Mouse (Mus musculus): ENCODE measurements at regions not wholly inside any gene's neighbourhood (a gene's known extent, or its start where the extent isn't known, plus 50 kb on each side); places are given as distances from the start of the nearest gene placed in this dataset.

DNA sequence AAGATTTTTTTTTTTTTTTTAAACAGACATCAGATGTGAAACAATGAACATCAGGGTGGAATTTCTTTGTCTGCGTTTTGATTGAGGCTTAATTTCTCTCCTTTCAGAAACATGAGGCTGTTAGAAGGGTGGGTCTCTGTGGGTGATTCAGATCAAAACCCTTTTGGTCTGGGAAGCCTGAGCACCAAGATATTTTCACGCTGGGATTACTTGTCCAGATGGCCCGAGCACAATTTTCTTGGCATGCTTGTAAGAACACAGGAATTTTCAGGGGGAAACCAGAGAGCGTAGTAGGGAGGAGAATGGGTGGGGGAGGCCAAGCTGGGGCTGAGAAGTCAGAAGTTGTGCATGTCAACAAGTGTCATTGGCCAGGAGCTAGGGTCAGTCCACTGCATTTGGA lies 76.6 kb upstream of the Lrig1 start:
- Histone ChIP-seq H3K4me1 (ENCODE audit: control insufficient read depth, insufficient read depth, insufficient read length, low read length) (peaks cover 10% of the 10 kb centered on the region; the same call in 1 of the 2 replicates), H3K27ac (ENCODE audit: insufficient read depth, low read depth, low read length) (no peak overlapping the region), H3K4me3 (ENCODE audit: low read depth, low read length) (no peak overlapping the region), H3K36me3 (ENCODE audit: control insufficient read depth, insufficient read depth, low read length) (no peaks in the 10 kb centered on the region), H3K27me3 (ENCODE audit: control insufficient read depth, insufficient read depth, low read length) (no peaks in the 10 kb centered on the region)
- 72% methylated on average over 4 of the region's 4 CpGs for WGBS
- TF ChIP-seq CTCF (IDR thresholded peaks at IDR 0.05; ENCODE audit: extremely low read depth, insufficient read length, insufficient replicate concordance, low read depth, low read length) = no peak
- no peak for TF ChIP-seq POLR2A (IDR thresholded peaks at IDR 0.05; ENCODE audit: low read depth, low read length)

DNA sequence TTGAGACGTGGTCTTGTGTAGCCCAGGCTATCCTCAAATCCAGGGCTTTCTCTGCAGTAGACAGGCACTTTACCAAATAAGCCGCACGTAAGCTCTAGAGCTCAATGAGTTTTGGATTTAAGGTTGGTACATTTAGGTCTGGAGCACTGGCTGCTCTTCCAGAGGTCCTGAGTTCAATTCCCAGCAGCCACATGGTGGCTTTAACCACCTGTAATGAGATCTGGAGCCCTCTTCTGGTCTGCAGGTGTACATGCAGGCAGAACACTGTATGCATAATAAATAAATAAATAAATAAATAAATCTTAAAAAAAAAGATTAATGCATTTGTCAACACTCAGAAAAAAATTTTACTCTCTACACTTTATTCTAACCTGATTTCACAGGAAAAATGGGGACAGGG lies 74.9 kb upstream of the Lrig1 start:
- Histone ChIP-seq H3K36me3 (ENCODE audit: control insufficient read depth, insufficient read depth, low read length) (no peaks in the 10 kb centered on the region), H3K27me3 (ENCODE audit: control insufficient read depth, insufficient read depth, low read length) (no peaks in the 10 kb centered on the region), H3K4me3 (ENCODE audit: low read depth, low read length) (no peak overlapping the region), H3K27ac (ENCODE audit: insufficient read depth, low read depth, low read length) (no peak overlapping the region), H3K4me1 (ENCODE audit: control insufficient read depth, insufficient read depth, insufficient read length, low read length) (peaks cover 5% of the 10 kb centered on the region; the same call in 1 of the 2 replicates)
- over 99% methylated on average over 3 of the region's 3 CpGs for WGBS
- TF ChIP-seq CTCF (IDR thresholded peaks at IDR 0.05; ENCODE audit: extremely low read depth, insufficient read length, insufficient replicate concordance, low read depth, low read length) = no peak
- TF ChIP-seq POLR2A (IDR thresholded peaks at IDR 0.05; ENCODE audit: low read depth, low read length) = no peak

DNA sequence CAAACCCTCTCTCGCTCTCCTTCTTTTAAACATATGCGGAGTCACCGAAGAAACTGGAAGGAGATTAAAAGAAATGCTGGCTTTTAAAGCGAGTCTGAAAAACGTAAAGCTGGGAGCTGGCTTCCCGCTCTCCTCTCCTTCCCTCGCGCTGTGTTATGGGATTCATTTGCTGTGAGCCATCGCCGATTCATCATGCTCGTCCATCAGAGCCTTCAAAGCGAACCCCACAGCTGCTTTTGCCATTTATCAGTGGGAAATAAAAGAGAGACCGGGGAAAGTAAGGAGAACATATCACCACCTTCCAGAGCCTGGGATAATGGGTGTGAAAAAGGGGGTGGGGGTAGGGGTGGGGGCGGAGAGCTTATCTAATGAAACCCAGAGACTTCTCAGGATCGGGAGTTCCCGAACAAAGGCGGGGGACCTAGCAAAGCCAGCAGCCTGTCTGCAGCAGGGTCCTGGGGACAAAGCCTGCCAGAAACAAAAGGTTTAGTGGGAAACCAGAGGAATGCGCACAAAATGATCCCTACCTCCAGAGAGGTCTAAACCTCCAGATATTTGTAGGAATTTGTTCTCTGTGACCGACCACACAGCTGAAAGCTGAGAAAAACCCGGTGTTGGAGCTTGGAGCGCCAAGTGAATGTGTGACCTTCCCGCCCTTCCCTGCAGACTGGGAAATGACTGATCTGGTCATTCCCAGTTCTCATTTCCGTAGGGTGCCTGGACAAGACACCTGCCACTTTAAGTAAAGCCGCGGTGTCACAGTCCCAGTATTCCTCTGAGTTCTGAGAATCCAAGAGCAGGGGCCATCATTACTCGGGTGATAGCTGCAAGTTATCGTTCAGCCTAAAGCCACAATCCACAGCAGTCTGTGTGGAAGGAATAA lies 73.9 kb upstream of the Lrig1 start:
- H3K4me3 ChIP-seq (ENCODE audit: low read depth, low read length) = no peak overlapping the region
- TF ChIP-seq POLR2A (IDR thresholded peaks at IDR 0.05; ENCODE audit: low read depth, low read length) (no peak), CTCF (IDR thresholded peaks at IDR 0.05; ENCODE audit: extremely low read depth, insufficient read length, insufficient replicate concordance, low read depth, low read length) (no peak)
- 64% methylated on average over 27 of the region's 27 CpGs for WGBS
- peaks cover 5% of the 10 kb centered on the region; the same call in 1 of the 2 replicates for H3K4me1 ChIP-seq (ENCODE audit: control insufficient read depth, insufficient read depth, insufficient read length, low read length)
- H3K27me3 ChIP-seq (ENCODE audit: control insufficient read depth, insufficient read depth, low read length) = no peaks in the 10 kb centered on the region
- H3K27ac ChIP-seq (ENCODE audit: insufficient read depth, low read depth, low read length) = no peak overlapping the region
- no peaks in the 10 kb centered on the region for H3K36me3 ChIP-seq (ENCODE audit: control insufficient read depth, insufficient read depth, low read length)

DNA sequence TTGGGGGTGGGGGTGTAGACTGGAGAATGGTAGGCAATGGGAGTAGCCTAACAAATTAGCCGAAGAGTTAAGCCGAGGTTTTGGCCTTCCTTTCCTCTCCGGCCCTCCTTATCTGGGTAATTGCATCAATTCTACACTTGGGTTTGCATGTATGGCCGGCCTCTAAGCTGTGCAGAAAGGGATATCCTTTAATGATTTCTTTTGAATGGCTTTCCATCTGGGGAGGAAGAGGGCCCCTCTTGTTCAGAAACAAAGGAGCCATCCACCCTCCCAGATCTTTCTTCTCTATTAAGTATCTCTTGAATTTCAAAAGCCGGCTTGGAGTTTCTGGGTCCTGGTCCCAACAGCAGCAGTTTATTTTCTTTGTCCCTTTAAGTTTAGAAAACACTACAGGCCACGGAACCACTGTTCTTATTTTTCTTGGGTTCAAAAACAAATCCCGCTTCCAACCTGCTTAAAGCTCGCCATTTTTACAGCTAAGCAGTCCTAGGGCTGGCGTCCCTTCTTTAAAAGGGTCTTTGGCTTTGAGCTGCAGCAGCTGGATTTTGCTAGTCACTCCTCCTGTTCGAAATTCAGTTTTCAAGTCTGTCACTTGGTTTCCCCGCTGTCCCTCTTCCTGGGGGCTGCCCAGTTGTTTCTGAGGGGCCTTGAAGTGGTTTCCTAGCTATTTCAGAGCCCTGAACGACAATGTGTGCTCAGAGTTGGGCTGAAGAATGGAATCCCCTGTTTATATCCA lies 73.1 kb upstream of the Lrig1 start:
- no peaks in the 10 kb centered on the region for H3K36me3 ChIP-seq (ENCODE audit: control insufficient read depth, insufficient read depth, low read length)
- WGBS = 81% methylated on average over 12 of the region's 12 CpGs
- no peaks in the 10 kb centered on the region for H3K27me3 ChIP-seq (ENCODE audit: control insufficient read depth, insufficient read depth, low read length)
- no peak overlapping the region for H3K27ac ChIP-seq (ENCODE audit: insufficient read depth, low read depth, low read length)
- no peak overlapping the region for H3K4me3 ChIP-seq (ENCODE audit: low read depth, low read length)
- no peak for TF ChIP-seq CTCF (IDR thresholded peaks at IDR 0.05; ENCODE audit: extremely low read depth, insufficient read length, insufficient replicate concordance, low read depth, low read length)
- no peak for TF ChIP-seq POLR2A (IDR thresholded peaks at IDR 0.05; ENCODE audit: low read depth, low read length)
- peaks cover 5% of the 10 kb centered on the region; the same call in 1 of the 2 replicates for H3K4me1 ChIP-seq (ENCODE audit: control insufficient read depth, insufficient read depth, insufficient read length, low read length)

DNA sequence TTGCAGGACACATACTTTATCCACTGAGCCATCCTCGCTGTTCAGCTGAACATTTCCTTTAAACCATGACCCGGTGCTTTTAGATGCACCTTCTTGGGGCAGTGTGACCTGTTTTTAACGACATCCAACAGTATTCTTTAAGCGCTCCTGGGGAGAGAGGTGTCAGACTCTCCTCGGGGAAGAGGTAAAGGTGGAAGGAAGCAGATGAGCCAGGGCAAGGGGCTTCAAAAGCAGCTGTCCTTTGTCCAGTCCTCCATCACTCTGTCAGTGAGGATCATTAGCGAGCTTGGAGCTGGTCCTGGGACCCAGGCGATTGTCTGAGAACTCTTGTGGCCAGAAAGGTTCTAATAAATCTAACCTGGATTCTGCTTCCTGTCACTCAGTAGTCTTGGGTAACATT lies 72.4 kb upstream of the Lrig1 start:
- Histone ChIP-seq H3K27ac (ENCODE audit: insufficient read depth, low read depth, low read length) (no peak overlapping the region), H3K36me3 (ENCODE audit: control insufficient read depth, insufficient read depth, low read length) (no peaks in the 10 kb centered on the region)
- WGBS = 87% methylated on average over 7 of the region's 7 CpGs

DNA sequence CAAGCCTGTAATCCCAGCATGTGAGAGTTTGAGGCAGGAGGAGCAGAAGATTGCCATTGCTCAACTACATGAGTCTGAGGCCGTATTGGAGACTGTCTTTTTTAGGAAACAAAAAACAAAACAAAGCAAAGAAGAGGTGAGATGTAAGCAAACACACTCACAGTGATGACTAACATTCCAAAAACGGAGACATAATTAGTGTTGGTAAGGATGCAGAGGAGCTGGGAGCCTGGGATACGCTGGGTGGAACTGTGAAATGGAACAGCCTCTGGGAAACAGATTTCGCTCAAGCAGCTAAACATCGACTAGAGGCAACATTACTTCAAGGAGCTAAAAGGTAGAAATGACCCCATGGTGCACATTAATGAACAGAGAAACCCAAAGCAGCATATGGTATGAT lies 68.3 kb upstream of the Lrig1 start:
- Histone ChIP-seq H3K27ac (ENCODE audit: insufficient read depth, low read depth, low read length) (no peak overlapping the region), H3K4me1 (ENCODE audit: control insufficient read depth, insufficient read depth, insufficient read length, low read length) (no peaks in the 10 kb centered on the region), H3K36me3 (ENCODE audit: control insufficient read depth, insufficient read depth, low read length) (no peaks in the 10 kb centered on the region), H3K4me3 (ENCODE audit: low read depth, low read length) (no peak overlapping the region), H3K27me3 (ENCODE audit: control insufficient read depth, insufficient read depth, low read length) (no peaks in the 10 kb centered on the region)
- 87% methylated on average over 5 of the region's 5 CpGs for WGBS
- TF ChIP-seq POLR2A (IDR thresholded peaks at IDR 0.05; ENCODE audit: low read depth, low read length) (no peak), CTCF (IDR thresholded peaks at IDR 0.05; ENCODE audit: extremely low read depth, insufficient read length, insufficient replicate concordance, low read depth, low read length) (no peak)

More for the DNA sequence above, 72.4 kb upstream of the Lrig1 start:
- Histone ChIP-seq H3K27me3 (ENCODE audit: control insufficient read depth, insufficient read depth, low read length) (no peaks in the 10 kb centered on the region), H3K4me1 (ENCODE audit: control insufficient read depth, insufficient read depth, insufficient read length, low read length) (peaks cover 5% of the 10 kb centered on the region; the same call in 1 of the 2 replicates), H3K4me3 (ENCODE audit: low read depth, low read length) (no peak overlapping the region)
- TF ChIP-seq POLR2A (IDR thresholded peaks at IDR 0.05; ENCODE audit: low read depth, low read length) (no peak), CTCF (IDR thresholded peaks at IDR 0.05; ENCODE audit: extremely low read depth, insufficient read length, insufficient replicate concordance, low read depth, low read length) (no peak)

DNA sequence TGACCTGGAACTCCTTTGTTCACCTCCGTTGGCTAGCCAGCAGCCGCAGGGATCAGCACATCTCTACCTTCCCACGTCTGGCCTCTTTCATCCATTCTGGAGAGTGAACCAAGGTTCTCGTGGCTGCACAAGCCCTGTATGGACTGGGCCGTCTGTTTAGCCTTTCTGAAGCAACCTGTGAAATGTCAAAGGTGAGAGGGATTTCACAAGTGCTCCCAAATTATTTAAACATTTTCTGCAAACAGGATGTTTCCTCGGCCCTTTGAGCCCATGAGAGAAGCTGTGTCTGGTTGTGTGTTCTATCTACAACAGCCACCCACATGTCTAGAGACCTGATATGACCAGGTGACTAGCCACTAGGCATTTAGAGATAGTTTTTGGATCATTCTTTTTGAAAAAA lies 65.8 kb upstream of the Lrig1 start:
- Histone ChIP-seq H3K27ac (ENCODE audit: insufficient read depth, low read depth, low read length) (no peak overlapping the region), H3K4me3 (ENCODE audit: low read depth, low read length) (no peak overlapping the region), H3K36me3 (ENCODE audit: control insufficient read depth, insufficient read depth, low read length) (no peaks in the 10 kb centered on the region), H3K27me3 (ENCODE audit: control insufficient read depth, insufficient read depth, low read length) (no peaks in the 10 kb centered on the region), H3K4me1 (ENCODE audit: control insufficient read depth, insufficient read depth, insufficient read length, low read length) (peaks cover 2% of the 10 kb centered on the region; the same call in 1 of the 2 replicates)
- no peak for TF ChIP-seq POLR2A (IDR thresholded peaks at IDR 0.05; ENCODE audit: low read depth, low read length)
- no peak for TF ChIP-seq CTCF (IDR thresholded peaks at IDR 0.05; ENCODE audit: extremely low read depth, insufficient read length, insufficient replicate concordance, low read depth, low read length)
- WGBS = 94% methylated on average over 6 of the region's 6 CpGs

Measured in small intestine, adult 2 months (tissue).